9 mouse cellular contexts compared by ENCODE assay signal in genomic region chr7:105527306-105527937, GRCm38 (mm10). TPM values are rescaled to one million over a fixed set of nuclear protein-coding genes. Genes with fewer than 3 reads are reported as not detected.
DNase-seq lines count a peak whose midpoint lies in the region; ATAC-seq and TF ChIP-seq lines count a peak whose summit lies in the region.
"Had no signal": no experiment of that assay in that cellular context is flagged by ENCODE, and none has a peak within 500 bp of the region (broad histone marks: within the 10 kb centered on the region; RNA-seq: fewer than 3 reads in every experiment).

No protein-coding gene starts in this region.

- H3K9me3 ChIP-seq in midbrain, embryonic 11.5 days (ENCODE audit: control insufficient read depth, low read length): no peaks in the 10 kb centered on the region
- no peaks in the 10 kb centered on the region for H3K9me3 ChIP-seq in midbrain, embryonic 10.5 days (replicated peaks)
- H3K9me3 ChIP-seq in kidney, embryonic 16.5 days (ENCODE audit: low read length): no peaks in the 10 kb centered on the region
- H3K9me3 ChIP-seq: embryonic facial prominence, embryonic 15.5 days had no signal

- no peak for TF ChIP-seq POLR2A in bone marrow, adult 2 months (IDR thresholded peaks at IDR 0.05; ENCODE audit: borderline replicate concordance, control insufficient read depth, low read depth, low read length)

- no peak overlapping the region for H3K4me2 ChIP-seq in midbrain, embryonic 11.5 days
- no peak overlapping the region for H3K4me2 ChIP-seq in kidney, embryonic 16.5 days (replicated peaks; ENCODE audit: low read depth, low read length)
- H3K4me2 ChIP-seq: embryonic facial prominence, embryonic 15.5 days had no signal

- H3K9ac ChIP-seq in midbrain, embryonic 11.5 days (ENCODE audit: low read length): no peak overlapping the region
- H3K9ac ChIP-seq in kidney, embryonic 16.5 days (replicated peaks; ENCODE audit: low read length): no peak overlapping the region
- H3K9ac ChIP-seq: embryonic facial prominence, embryonic 15.5 days had no signal

- 68% methylated on average over 1 of the region's 1 CpGs for whole genome bisulfite sequencing in midbrain, embryonic 11.5 days
- 63% methylated on average over 1 of the region's 1 CpGs for WGBS in midbrain, embryonic 10.5 days
- WGBS in bone marrow, adult 2 months: 62% methylated on average over 1 of the region's 1 CpGs
- 57% methylated on average over 1 of the region's 1 CpGs for WGBS in kidney, embryonic 16.5 days

- H3K4me1 ChIP-seq in midbrain, embryonic 11.5 days (ENCODE audit: control insufficient read depth, insufficient read depth, low read length): no peaks in the 10 kb centered on the region
- H3K4me1 ChIP-seq in midbrain, embryonic 10.5 days: no peaks in the 10 kb centered on the region
- no peaks in the 10 kb centered on the region; the same call in 1 of the 2 replicates for H3K4me1 ChIP-seq in bone marrow, adult 2 months (ENCODE audit: control insufficient read depth, insufficient read depth, low read length)
- H3K4me1 ChIP-seq in kidney, embryonic 16.5 days (ENCODE audit: insufficient read depth, low read length): no peaks in the 10 kb centered on the region
- H3K4me1 ChIP-seq: embryonic facial prominence, embryonic 15.5 days had no signal

- H3K27me3 ChIP-seq in midbrain, embryonic 11.5 days (ENCODE audit: control insufficient read depth, insufficient read depth, low read length): peaks cover 3% of the 10 kb centered on the region; the same call in 1 of the 2 replicates
- H3K27me3 ChIP-seq in midbrain, embryonic 10.5 days (ENCODE audit: low read depth, poor library complexity, severe bottlenecking): peaks cover 57% of the 10 kb centered on the region
- no peaks in the 10 kb centered on the region for H3K27me3 ChIP-seq in kidney, embryonic 16.5 days (ENCODE audit: insufficient read depth, low read length)
- H3K27me3 ChIP-seq: embryonic facial prominence, embryonic 15.5 days had no signal

- peak; percentile 90 for DNase-seq in midbrain, embryonic 11.5 days (ENCODE audit: low spot score, missing footprints)
- no peak for DNase-seq in midbrain, embryonic 10.5 days (ENCODE audit: low spot score)
- peak; percentile 30 for DNase-seq in forelimb bud, embryonic 11.5 days (ENCODE audit: low read depth, low spot score)
- no peak for DNase-seq in ovary, postnatal 36 days (ENCODE audit: low spot score)

- TF ChIP-seq CTCF in bone marrow, adult 2 months (IDR thresholded peaks at IDR 0.05; ENCODE audit: control insufficient read depth, insufficient read depth, low read length): peak; percentile 15; the same call in 1 of the 2 replicates

- ATAC-seq in midbrain, embryonic 11.5 days (ENCODE audit: low FRiP score): peak; percentile 86
- ATAC-seq in kidney, embryonic 16.5 days (ENCODE audit: low FRiP score, low TSS enrichment): peak; percentile 78; the same call in 1 of the 2 replicates
- ATAC-seq in megakaryocyte progenitor cell, adult 5-6 weeks (replicated peaks; ENCODE audit: poor library complexity): peak; percentile 88
- ATAC-seq in monocyte, adult 5-6 weeks (replicated peaks; ENCODE audit: insufficient number of reproducible peaks, low FRiP score, low TSS enrichment, poor library complexity, severe bottlenecking): no peak

- no peaks in the 10 kb centered on the region for H3K36me3 ChIP-seq in midbrain, embryonic 11.5 days (ENCODE audit: control insufficient read depth, insufficient read depth, low read length)
- H3K36me3 ChIP-seq in midbrain, embryonic 10.5 days: no peaks in the 10 kb centered on the region
- no peaks in the 10 kb centered on the region for H3K36me3 ChIP-seq in kidney, embryonic 16.5 days (ENCODE audit: insufficient read depth, low read length)
- H3K36me3 ChIP-seq: embryonic facial prominence, embryonic 15.5 days had no signal

- no peak overlapping the region for H3K27ac ChIP-seq in midbrain, embryonic 11.5 days (ENCODE audit: low read depth, low read length)
- no peak overlapping the region for H3K27ac ChIP-seq in midbrain, embryonic 10.5 days (replicated peaks)
- H3K27ac ChIP-seq in bone marrow, adult 2 months (ENCODE audit: control insufficient read depth, insufficient read depth, low read depth, low read length, poor library complexity): no peak overlapping the region
- H3K27ac ChIP-seq in kidney, embryonic 16.5 days (ENCODE audit: low read length): no peak overlapping the region
- H3K27ac ChIP-seq: embryonic facial prominence, embryonic 15.5 days had no signal

- no peak overlapping the region for H3K4me3 ChIP-seq in midbrain, embryonic 11.5 days (ENCODE audit: low read depth, low read length)
- H3K4me3 ChIP-seq in midbrain, embryonic 10.5 days: no peak overlapping the region
- H3K4me3 ChIP-seq in bone marrow, adult 2 months (replicated peaks; ENCODE audit: control insufficient read depth, low read depth, low read length): no peak overlapping the region
- H3K4me3 ChIP-seq in kidney, embryonic 16.5 days (ENCODE audit: low read length): no peak overlapping the region
- H3K4me3 ChIP-seq: embryonic facial prominence, embryonic 15.5 days had no signal

RNA-seq across cellular contexts. Expression of gene Smpd1, which starts 26.7 kb away (rescaled TPM):
- polyA plus RNA-seq in midbrain, embryonic 11.5 days (2014; fragmentation: Nextera tagmentation; extraction: Ambion mirVana): 42.0 and 47.3 TPM in 2 replicates
- polyA plus RNA-seq in midbrain, embryonic 10.5 days (2016; fragmentation: Nextera tagmentation; extraction: Ambion mirVana): 34.2 and 41.7 TPM in 2 replicates
- polyA plus RNA-seq in bone marrow, adult 2 months (2011; ENCODE audit: insufficient read depth, insufficient read length, low replicate concordance, missing spikeins): 4.3 and 9.2 TPM in 2 replicates
- 58.7 and 60.7 TPM in 2 replicates for polyA plus RNA-seq in kidney, embryonic 16.5 days (2015; fragmentation: Nextera tagmentation; extraction: Ambion mirVana)
- 16.2 and 21.0 TPM in 2 replicates for total RNA-seq in megakaryocyte progenitor cell, adult 5-6 weeks (2015)
- total RNA-seq in megakaryocyte progenitor cell, adult 5-6 weeks (2017): 9.5 and 16.2 TPM in 2 replicates
- 20.2 to 29.2 TPM (median 28.0 TPM) in 3 replicates for total RNA-seq in monocyte, adult 5-6 weeks (2017)

RNA-seq across cellular contexts. Expression of gene Cavin3, which starts 45.3 kb away (rescaled TPM):
- polyA plus RNA-seq in midbrain, embryonic 11.5 days (2014; fragmentation: Nextera tagmentation; extraction: Ambion mirVana): 24.2 and 24.9 TPM in 2 replicates
- polyA plus RNA-seq in midbrain, embryonic 10.5 days (2016; fragmentation: Nextera tagmentation; extraction: Ambion mirVana): 19.8 and 20.5 TPM in 2 replicates
- 6.1 and 7.6 TPM in 2 replicates for polyA plus RNA-seq in bone marrow, adult 2 months (2011; ENCODE audit: insufficient read depth, insufficient read length, low replicate concordance, missing spikeins)
- polyA plus RNA-seq in kidney, embryonic 16.5 days (2015; fragmentation: Nextera tagmentation; extraction: Ambion mirVana): 59.4 and 75.7 TPM in 2 replicates
- 0.22 and 0.27 TPM in 2 replicates for total RNA-seq in megakaryocyte progenitor cell, adult 5-6 weeks (2015)
- 0.41 and 0.42 TPM in 2 replicates for total RNA-seq in megakaryocyte progenitor cell, adult 5-6 weeks (2017)
- total RNA-seq in monocyte, adult 5-6 weeks (2017): not detected in 3 replicates

RNA-seq across cellular contexts. Expression of gene Apbb1, which starts 54.0 kb away (rescaled TPM):
- 100 and 103 TPM in 2 replicates for polyA plus RNA-seq in midbrain, embryonic 11.5 days (2014; fragmentation: Nextera tagmentation; extraction: Ambion mirVana)
- 112 and 134 TPM in 2 replicates for polyA plus RNA-seq in midbrain, embryonic 10.5 days (2016; fragmentation: Nextera tagmentation; extraction: Ambion mirVana)
- 0.80 and 1.1 TPM in 2 replicates for polyA plus RNA-seq in bone marrow, adult 2 months (2011; ENCODE audit: insufficient read depth, insufficient read length, low replicate concordance, missing spikeins)
- polyA plus RNA-seq in kidney, embryonic 16.5 days (2015; fragmentation: Nextera tagmentation; extraction: Ambion mirVana): 62.1 and 62.2 TPM in 2 replicates
- total RNA-seq in megakaryocyte progenitor cell, adult 5-6 weeks (2015): not detected in 2 replicates
- total RNA-seq in megakaryocyte progenitor cell, adult 5-6 weeks (2017): not detected in 2 replicates
- total RNA-seq in monocyte, adult 5-6 weeks (2017): 6.0 to 25.3 TPM (median 10.9 TPM) in 3 replicates

Comparison
In these comparisons a context has a peak if more than half of its experiments do, and no peak if none do; other contexts are left out.
1. DNase-seq: peak in midbrain, embryonic 11.5 days (single experiment) and forelimb bud, embryonic 11.5 days (single experiment); none in midbrain, embryonic 10.5 days (single experiment) and ovary, postnatal 36 days (single experiment).
2. RNA of gene Apbb1, which starts 54.0 kb away (polyA plus RNA-seq): 112 to 134 TPM in midbrain, embryonic 10.5 days, 100 to 103 TPM in midbrain, embryonic 11.5 days and 62.1 to 62.2 TPM in kidney, embryonic 16.5 days; 0.80 to 1.1 TPM in bone marrow, adult 2 months; every median in the first group is over 10 times any median in the second.